Mouse (Mus musculus) inflammation-experienced regulatory T-cells, adult 6 months (primary cell): Measurements from ENCODE around the gene Tgfbr3l. TPM values are rescaled to one million over a fixed set of nuclear protein-coding genes. Genes with fewer than 3 reads are reported as not detected.
"Not testable (repeated sequence)": the region's sequence is repeated elsewhere in the genome, so short reads cannot be mapped to it uniquely, and the experiment has no call there.

Experiments used
- ATAC-seq: one replicate; pipeline ENCODE4 v1.8.0; 2017
- polyA plus RNA-seq, 3 experiments: library from polyadenylated mRNA; unstranded; fragments of 100-300 nt; shearing (Covaris generic); gene quantifications; one replicate each; pipeline ENCODE4 v1.2.1; 2017

The Tgfbr3l gene
- polyA plus RNA-seq, 3 experiments from 2014 or later: 1.9 to 8.2 (median 5.2) TPM

- no peak for ATAC-seq
Measured at GRCm38 (mm10) chr8:4237814-4238433, 10.1 kb upstream of the Tgfbr3l start.

GRCm38 (mm10) chr8:4238434-4239192 is 9.4 kb upstream of the Tgfbr3l start, which contains the start of the genes Map2k7 and Gm49320:
TSS of gene Map2k7 (plus strand) at chr8:4238740.
TSS of gene Gm49320 (plus strand) at chr8:4238865.
- peak; percentile 84 for ATAC-seq

- peak; percentile 40 for ATAC-seq
Measured at GRCm38 (mm10) chr8:4239193-4239890, 8.7 kb upstream of the Tgfbr3l start.

GRCm38 (mm10) chr8:4245061-4245460 is 3.0 kb upstream of the Tgfbr3l start:
- no peak for ATAC-seq

GRCm38 (mm10) chr8:4245737-4246136 is 2.3 kb upstream of the Tgfbr3l start:
- ATAC-seq: no peak

- no peak for ATAC-seq
Measured at GRCm38 (mm10) chr8:4247241-4247640, 773 bp upstream of the Tgfbr3l start.

GRCm38 (mm10) chr8:4249213-4249612 is 1.2 kb downstream of the Tgfbr3l start:
- ATAC-seq: no peak

GRCm38 (mm10) chr8:4250306-4250970 is 2.4 kb downstream of the Tgfbr3l start:
- peak; percentile 53 for ATAC-seq

- no peak for ATAC-seq
Measured at GRCm38 (mm10) chr8:4252116-4252760, 4.2 kb downstream of the Tgfbr3l start.

- peak; percentile 94 for ATAC-seq
Measured at GRCm38 (mm10) chr8:4252934-4253841, 5.2 kb downstream of the Tgfbr3l start, which contains the start of gene Snapc2. TSS of gene Snapc2 (plus strand) at chr8:4253080.

- no peak for ATAC-seq
Measured at GRCm38 (mm10) chr8:4254001-4254400, 6.0 kb downstream of the Tgfbr3l start.

GRCm38 (mm10) chr8:4255471-4255870 is 7.5 kb downstream of the Tgfbr3l start:
- not testable (repeated sequence) for ATAC-seq

- no peak for ATAC-seq
Measured at GRCm38 (mm10) chr8:4256911-4257310, 8.9 kb downstream of the Tgfbr3l start.

GRCm38 (mm10) chr8:4257350-4257749 is 9.3 kb downstream of the Tgfbr3l start:
- no peak for ATAC-seq

- ATAC-seq: peak; percentile 43
Measured at GRCm38 (mm10) chr8:4258233-4258632, 10.2 kb downstream of the Tgfbr3l start.

- ATAC-seq: peak; percentile 11
Measured at GRCm38 (mm10) chr8:4258678-4259077, 10.7 kb downstream of the Tgfbr3l start.

- ATAC-seq: peak; percentile 95
Measured at GRCm38 (mm10) chr8:4259125-4259804, 11.3 kb downstream of the Tgfbr3l start, which contains the start of gene Ctxn1. TSS of gene Ctxn1 (minus strand) at chr8:4259274.

- ATAC-seq: no peak
Measured at GRCm38 (mm10) chr8:4259805-4260170, 11.8 kb downstream of the Tgfbr3l start.

- no peak for ATAC-seq
Measured at GRCm38 (mm10) chr8:4263105-4263791, 15.2 kb downstream of the Tgfbr3l start.
